In the genomic region with DNA sequence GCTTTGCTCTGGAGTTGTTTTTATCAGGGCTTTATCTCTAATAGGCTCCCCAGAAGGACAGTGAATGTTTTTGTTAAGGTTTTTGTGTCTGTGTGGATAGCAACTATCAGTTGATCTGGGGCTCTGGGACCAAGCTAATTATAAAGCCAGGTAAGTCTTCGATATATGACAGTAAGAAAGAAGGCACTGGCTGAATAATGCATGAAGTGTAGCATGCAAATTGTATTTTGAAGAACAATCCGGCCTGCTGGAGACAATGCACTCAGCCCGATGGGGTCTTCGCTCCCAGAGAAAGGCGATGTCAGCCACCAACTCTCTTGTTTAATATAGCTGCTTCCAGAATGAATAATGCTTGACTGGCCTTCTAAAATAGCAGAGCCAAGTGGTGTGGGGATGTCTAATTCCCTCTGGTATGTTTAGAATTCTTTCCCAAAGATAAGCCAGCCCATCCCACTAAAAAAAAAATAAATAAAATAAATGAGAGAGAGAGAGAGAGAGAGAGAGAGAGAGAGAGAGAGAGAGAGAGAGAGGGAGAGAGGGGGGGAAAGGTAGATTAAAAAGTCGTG, we compare ENCODE assay signal across 19 mouse cellular contexts.
DNase-seq lines count a peak whose midpoint lies in the region; ATAC-seq and TF ChIP-seq lines count a peak whose summit lies in the region.
"Had no signal": no experiment of that assay in that cellular context is flagged by ENCODE, and none has a peak within 500 bp of the region (broad histone marks: within the 10 kb centered on the region; RNA-seq: fewer than 3 reads in every experiment).

No protein-coding gene starts in this region.

- no peak for TF ChIP-seq CTCF in thymus, adult 2 months (IDR thresholded peaks at IDR 0.05; ENCODE audit: borderline replicate concordance, control insufficient read depth, extremely low read depth, insufficient read depth, low read length, poor library complexity)

- H3K27me3 ChIP-seq in hindbrain, embryonic 10.5 days (ENCODE audit: insufficient read depth, poor library complexity, severe bottlenecking) = no peaks in the 10 kb centered on the region
- H3K27me3 ChIP-seq in hindbrain, embryonic 16.5 days (replicated peaks; ENCODE audit: control insufficient read depth, insufficient read depth, low read length) = no peaks in the 10 kb centered on the region
- no peaks in the 10 kb centered on the region for H3K27me3 ChIP-seq in thymus, adult 2 months (ENCODE audit: control insufficient read depth, insufficient read depth, low read length)
- H3K27me3 ChIP-seq: forebrain, embryonic 13.5 days; heart, embryonic 12.5 days; neural tube, embryonic 12.5 days had no signal

- no peak overlapping the region for H3K4me2 ChIP-seq in hindbrain, embryonic 16.5 days (ENCODE audit: low read length)
- H3K4me2 ChIP-seq: forebrain, embryonic 13.5 days; heart, embryonic 12.5 days; neural tube, embryonic 12.5 days had no signal

- no peaks in the 10 kb centered on the region for H3K9me3 ChIP-seq in hindbrain, embryonic 10.5 days
- no peaks in the 10 kb centered on the region for H3K9me3 ChIP-seq in hindbrain, embryonic 16.5 days (ENCODE audit: control insufficient read depth, low read length)
- H3K9me3 ChIP-seq: forebrain, embryonic 13.5 days; heart, embryonic 12.5 days; neural tube, embryonic 12.5 days had no signal

- H3K4me3 ChIP-seq in hindbrain, embryonic 10.5 days = no peak overlapping the region
- H3K4me3 ChIP-seq in hindbrain, embryonic 16.5 days (ENCODE audit: low read length) = no peak overlapping the region
- H3K4me3 ChIP-seq in thymus, adult 2 months (ENCODE audit: control insufficient read depth, insufficient read depth, low read length) = peak overlapping the region; percentile 26
- H3K4me3 ChIP-seq: forebrain, embryonic 13.5 days; heart, embryonic 12.5 days; neural tube, embryonic 12.5 days had no signal

- TF ChIP-seq POLR2A in thymus, adult 2 months (IDR thresholded peaks at IDR 0.05; ENCODE audit: control insufficient read depth, extremely low read depth, insufficient read depth, low read length, poor library complexity) = no peak

- H3K9ac ChIP-seq in hindbrain, embryonic 16.5 days (ENCODE audit: low read depth, low read length) = no peak overlapping the region
- H3K9ac ChIP-seq: forebrain, embryonic 13.5 days; heart, embryonic 12.5 days; liver, postnatal 0 days; neural tube, embryonic 12.5 days had no signal

- H3K4me1 ChIP-seq in hindbrain, embryonic 10.5 days (replicated peaks) = peaks cover 39% of the 10 kb centered on the region
- H3K4me1 ChIP-seq in hindbrain, embryonic 16.5 days (ENCODE audit: control insufficient read depth, insufficient read depth, low read depth, low read length) = peaks cover 10% of the 10 kb centered on the region
- peaks cover 45% of the 10 kb centered on the region for H3K4me1 ChIP-seq in thymus, adult 2 months (replicated peaks; ENCODE audit: control insufficient read depth, insufficient read depth, low read length)

- no peaks in the 10 kb centered on the region for H3K36me3 ChIP-seq in hindbrain, embryonic 10.5 days
- H3K36me3 ChIP-seq in hindbrain, embryonic 16.5 days (ENCODE audit: control insufficient read depth, insufficient read depth, low read length) = no peaks in the 10 kb centered on the region
- H3K36me3 ChIP-seq in thymus, adult 2 months (ENCODE audit: control insufficient read depth, insufficient read depth, low read length) = peaks cover 76% of the 10 kb centered on the region
- H3K36me3 ChIP-seq: heart, embryonic 12.5 days; neural tube, embryonic 12.5 days had no signal

- no peak for ATAC-seq in hindbrain, embryonic 16.5 days
- ATAC-seq: forebrain, embryonic 13.5 days; liver, postnatal 0 days had no signal

- peak overlapping the region; percentile 57 for H3K27ac ChIP-seq in hindbrain, embryonic 10.5 days
- no peak overlapping the region for H3K27ac ChIP-seq in hindbrain, embryonic 16.5 days (ENCODE audit: low read depth, low read length)
- H3K27ac ChIP-seq in thymus, adult 2 months (ENCODE audit: control insufficient read depth, insufficient read depth, low read length) = peak overlapping the region; percentile 82
- H3K27ac ChIP-seq: forebrain, embryonic 13.5 days; neural tube, embryonic 12.5 days had no signal

- 32% methylated on average over 6 of the region's 6 CpGs for WGBS in hindbrain, embryonic 10.5 days
- WGBS in hindbrain, embryonic 16.5 days = 14% methylated on average over 6 of the region's 6 CpGs
- WGBS in thymus, adult 2 months = 88% methylated on average over 6 of the region's 6 CpGs

- DNase-seq in hindbrain, embryonic 10.5 days (ENCODE audit: low spot score) = no peak
- DNase-seq in thymus, adult 2 months = no peak
- DNase-seq in thymus, postnatal 14 days = no peak
- peak; percentile 27 for DNase-seq in induced T-regulatory cell, adult 2 months (ENCODE audit: low read depth)
- DNase-seq in T-cell, adult 2 months (ENCODE audit: low spot score) = no peak
- no peak for DNase-seq in kidney, adult 11 months
- no peak for DNase-seq in cerebellum, postnatal 14 days
- DNase-seq: cerebellum, adult 11 months; cerebellum, postnatal 25 days; gastrocnemius, postnatal 36 days; kidney, adult 2 months; kidney, postnatal 25 days; layer of hippocampus, adult 9-11 months; liver, postnatal 0 days; lung, postnatal 36 days had no signal
